Mouse (Mus musculus): ENCODE data around the gene Tmem200c. TPM values are rescaled to one million over a fixed set of nuclear protein-coding genes. Genes with fewer than 3 reads are reported as not detected.

Tmem200c gene
- polyA plus RNA-seq, 1 experiment from 2014 or later: 0.65 TPM

Other genes starting within 250 kb of the Tmem200c start
- gene Epb41l3, start 249.1 kb downstream of the Tmem200c start, polyA plus RNA-seq (2015; fragmentation: Nextera tagmentation; extraction: Ambion mirVana): 134 and 137 TPM in 2 replicates

Data from limb, embryonic 15.5 days (tissue).